Mouse (Mus musculus) left cerebral cortex, postnatal 25 days (tissue): ENCODE measurements around the gene Thsd4. TPM values are rescaled to one million over a fixed set of nuclear protein-coding genes. Genes with fewer than 3 reads are reported as not detected.
"Not testable (repeated sequence)": the region's sequence is repeated elsewhere in the genome, so short reads cannot be mapped to it uniquely, and the experiment has no call there.

Experiments used
- DNase-seq, 2 experiments: peaks; one replicate each; pipeline ENCODE4 v3.0.0; 2022; ENCODE audit warnings: low spot score in 2 of 2, mixed read lengths in 1 of 2
- intact Hi-C: fragments of 180-260 bp; cut with DNase I; formaldehyde crosslinking; loops from one replicate; pipeline ENCODE4 v1.15.1; 2025
- total RNA-seq, 2 experiments: library from RNA; stranded (reverse); gene quantifications; 2 replicates each; pipeline ENCODE4 v1.2.3; 2021

Gene Thsd4
- total RNA-seq, 2 experiments from 2014 or later: 4.7 to 6.2 TPM

- intact Hi-C loops: no loop called here
- DNase-seq: no peak
Measured at GRCm38 (mm10) chr9:59948691-59949250, 573.1 kb downstream of the Thsd4 start.

DNA sequence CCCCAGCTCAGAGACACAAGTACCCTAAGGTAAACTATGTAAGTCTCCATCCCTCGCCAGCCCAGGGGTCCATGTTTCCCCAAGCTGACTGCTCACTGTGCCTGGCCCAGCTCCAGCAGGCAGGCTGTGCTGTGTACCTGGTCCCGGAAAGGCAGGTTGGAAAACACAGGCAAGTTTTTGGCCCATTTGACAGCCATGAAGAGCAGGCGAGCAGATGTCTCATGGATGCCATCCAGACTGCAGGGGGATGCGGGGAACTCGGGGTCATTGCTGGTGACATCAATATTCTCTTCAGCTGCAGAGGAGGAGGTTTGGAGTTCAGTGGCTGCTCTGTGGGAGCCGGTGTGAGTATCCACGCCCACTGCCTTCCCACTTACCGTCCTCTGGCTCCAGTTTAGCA lies 573.6 kb downstream of the Thsd4 start:
- no peak for DNase-seq
- intact Hi-C loops: no loop called here

GRCm38 (mm10) chr9:59947271-59947670 lies 574.6 kb downstream of the Thsd4 start:
- DNase-seq: no peak

DNA sequence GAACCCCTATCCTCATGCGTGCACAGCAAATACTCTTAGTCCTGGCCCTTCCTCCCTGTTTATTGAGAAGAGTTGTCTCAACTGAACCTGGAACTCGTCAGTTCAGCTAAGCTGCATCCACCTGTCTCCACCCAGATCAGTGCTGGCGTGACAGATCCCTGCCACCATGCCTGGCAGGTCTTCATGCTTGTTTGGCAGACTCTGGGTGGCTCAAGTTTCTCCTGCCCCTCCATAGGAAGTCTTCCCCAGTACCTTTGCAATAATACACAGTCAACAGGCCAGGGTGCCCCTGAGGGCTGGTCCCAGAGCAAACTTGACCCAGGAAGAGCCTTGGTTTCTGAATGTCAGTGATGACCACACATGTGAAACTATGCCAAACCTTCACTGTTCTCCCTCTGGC lies 576.6 kb downstream of the Thsd4 start:
- no peak for DNase-seq
- intact Hi-C loops: no loop called here

More at GRCm38 (mm10) chr9:59947271-59947670, 574.6 kb downstream of the Thsd4 start:
- intact Hi-C loops: no loop called here

DNA sequence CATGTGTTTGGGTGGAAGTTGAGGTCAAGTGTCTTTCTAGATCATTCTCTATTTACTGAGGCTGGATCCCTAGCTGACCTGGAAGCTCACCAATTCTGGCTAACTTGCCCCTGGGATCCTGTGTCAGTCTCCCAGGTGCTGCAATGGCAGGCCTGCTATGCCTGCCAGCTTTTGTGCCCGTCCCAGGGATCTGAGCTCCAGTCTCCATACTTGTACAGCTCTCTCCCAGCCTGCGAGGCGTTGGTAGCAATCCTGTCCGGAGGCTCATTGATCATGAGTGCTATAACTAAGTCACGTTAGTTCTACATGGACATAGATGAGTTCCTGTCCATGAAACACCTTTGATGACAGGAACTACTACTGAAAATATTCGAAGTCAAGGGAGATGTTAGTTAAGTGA lies 578.0 kb downstream of the Thsd4 start:
- no peak for DNase-seq
- intact Hi-C loops: no loop called here

- DNase-seq: no peak
- intact Hi-C loops: no loop called here
Measured at GRCm38 (mm10) chr9:59942501-59943085, 579.3 kb downstream of the Thsd4 start.

- intact Hi-C loops: no loop called here
Measured at GRCm38 (mm10) chr9:59941885-59942350, 579.9 kb downstream of the Thsd4 start.

GRCm38 (mm10) chr9:59940913-59941884 lies 580.6 kb downstream of the Thsd4 start:
- DNase-seq: no peak
- intact Hi-C loops: no loop called here

More at GRCm38 (mm10) chr9:59941885-59942350, 579.9 kb downstream of the Thsd4 start:
- no peak for DNase-seq

DNA sequence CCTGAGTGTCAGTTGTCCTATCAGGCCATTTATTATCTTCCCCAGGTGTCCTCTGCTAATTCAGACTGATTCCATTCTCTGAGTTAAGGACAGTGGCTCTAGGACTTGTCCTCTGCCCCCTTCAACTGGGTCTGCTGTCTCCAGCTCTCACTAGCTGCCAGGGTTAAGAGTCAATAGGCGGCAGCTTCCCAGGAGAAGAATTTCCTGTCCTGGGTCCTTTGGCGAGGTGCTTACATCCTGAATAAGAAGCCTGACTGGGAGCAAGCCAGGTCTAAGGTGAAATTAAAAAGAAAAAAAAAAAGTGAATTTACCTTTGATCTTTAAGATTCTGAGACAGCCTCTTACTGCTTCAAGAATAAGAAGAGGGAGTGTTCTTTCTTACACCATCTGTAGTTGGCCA lies 582.2 kb downstream of the Thsd4 start:
- DNase-seq: no peak
- intact Hi-C loops: no loop called here

- DNase-seq: no peak
- intact Hi-C loops: no loop called here
Measured at GRCm38 (mm10) chr9:59938529-59938928, 583.3 kb downstream of the Thsd4 start.

- DNase-seq, intact Hi-C loops: not testable (repeated sequence)
Measured at GRCm38 (mm10) chr9:59935866-59936265, 586.0 kb downstream of the Thsd4 start.

- intact Hi-C loops: no loop called here
Measured at GRCm38 (mm10) chr9:59930248-59930647, 591.6 kb downstream of the Thsd4 start.

More at GRCm38 (mm10) chr9:59930248-59930647, 591.6 kb downstream of the Thsd4 start:
- peak in 1 of 2 experiments; percentile 11 for DNase-seq

Other genes with a start within 250 kb of the Thsd4 start
- gene Lrrc49, start 166.1 kb upstream of the Thsd4 start, total RNA-seq: 10 to 100 TPM; 82.9 to 88.3 TPM
- gene Larp6, start 190.9 kb upstream of the Thsd4 start, total RNA-seq: 10 to 100 TPM; 36.5 to 36.7 TPM